Mouse (Mus musculus) thymus, adult 2 months (tissue): Measurements from ENCODE around the gene Dlgap1.

Source experiments
- CTCF ChIP-seq: fragments of 200-500 bp; IDR thresholded peaks from 2 replicates; pipeline ENCODE4 v1.5.1; 2012; ENCODE audit warnings: mild to moderate bottlenecking, control low read depth, low read length, moderate library complexity, borderline replicate concordance; ENCODE audit not compliant: control insufficient read depth, poor library complexity, insufficient read depth; ENCODE audit errors: extremely low read depth
- POLR2A ChIP-seq: fragments of 200-500 bp; IDR thresholded peaks from 2 replicates; pipeline ENCODE4 v1.6.1; 2012; ENCODE audit warnings: mild to moderate bottlenecking, low read length, control low read depth, moderate library complexity; ENCODE audit not compliant: control insufficient read depth, poor library complexity, insufficient read depth; ENCODE audit errors: extremely low read depth

GRCm38 (mm10) chr17:70307418-70308176 lies 338.7 kb downstream of the Dlgap1 start:
- TF ChIP-seq CTCF (no peak), POLR2A (no peak)
